Mouse (Mus musculus) erythroblast, embryonic 14.5 days (primary cell): ENCODE results near the gene Ntan1.

ENCODE experiments used
- GATA1 ChIP-seq: IDR thresholded peaks from 2 replicates; pipeline ENCODE4 v1.6.1; 2012; ENCODE audit warnings: low read length, inconsistent platforms, mixed read lengths
- TAL1 ChIP-seq: IDR thresholded peaks from 3 replicates; pipeline ENCODE4 v1.6.1; 2012; ENCODE audit warnings: low read length, inconsistent platforms, mixed read lengths

DNA sequence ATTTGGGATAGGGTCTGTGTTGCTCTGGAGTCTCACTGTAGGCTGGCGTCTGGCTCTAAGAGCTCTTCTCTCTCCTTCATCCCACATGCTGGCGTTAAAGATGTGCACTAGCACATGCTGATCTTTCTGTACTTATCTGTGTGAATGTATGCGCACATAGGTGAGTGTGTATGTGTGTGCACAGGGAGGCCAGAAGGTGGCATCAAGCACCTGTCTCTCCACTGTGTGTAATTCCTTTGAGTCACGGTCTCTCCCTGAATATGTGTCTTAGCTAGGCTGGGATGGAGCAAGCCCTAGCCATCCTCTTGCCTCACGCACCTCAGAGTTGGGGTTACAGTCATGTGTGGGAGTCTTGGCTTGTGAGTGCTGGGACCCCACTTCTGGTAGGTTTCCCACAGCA, 2.1 kb downstream of the Ntan1 start:
- no peak for TF ChIP-seq GATA1
- no peak for TF ChIP-seq TAL1
